Mouse (Mus musculus): Measurements from ENCODE around the gene Ccdc73.

The Ccdc73 gene

DNA sequence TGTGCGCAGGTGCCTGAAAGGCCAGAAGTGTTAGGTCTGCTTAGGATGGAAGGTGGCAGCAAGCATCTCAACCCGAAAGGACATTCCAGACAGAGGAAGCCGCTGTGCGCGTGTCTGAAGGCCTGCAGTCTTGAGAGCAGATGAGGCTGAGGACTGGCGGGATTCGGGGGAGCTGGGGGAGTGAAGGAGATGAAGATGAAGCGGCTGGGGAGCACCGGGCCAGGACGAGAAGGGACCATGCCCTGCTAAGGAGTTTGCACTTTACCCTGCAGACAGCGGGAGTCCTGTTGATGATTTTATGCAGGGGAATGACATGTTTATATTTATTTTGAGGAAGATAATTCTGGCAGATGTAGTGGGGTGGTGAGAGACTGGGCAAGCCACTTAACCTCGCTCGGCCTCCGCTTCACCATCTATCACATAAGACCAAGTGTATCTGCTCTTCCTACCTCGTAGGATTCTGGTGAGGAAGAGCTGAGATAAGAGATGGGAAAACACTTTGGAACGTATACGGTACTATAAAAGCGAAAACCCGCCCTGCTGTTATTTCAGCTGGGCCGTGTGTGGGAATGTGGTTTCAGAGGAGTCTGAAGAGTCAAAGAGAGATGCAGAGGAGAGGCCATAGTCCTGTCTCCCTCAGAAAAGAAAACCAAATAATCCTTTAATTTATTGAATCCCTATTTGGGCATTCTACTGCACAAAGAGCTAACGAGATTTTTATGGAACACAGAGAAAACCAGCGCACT, 159.5 kb downstream of the Ccdc73 start:
- no peak for DNase-seq (ENCODE audit: low spot score in 2 of 2)

DNA sequence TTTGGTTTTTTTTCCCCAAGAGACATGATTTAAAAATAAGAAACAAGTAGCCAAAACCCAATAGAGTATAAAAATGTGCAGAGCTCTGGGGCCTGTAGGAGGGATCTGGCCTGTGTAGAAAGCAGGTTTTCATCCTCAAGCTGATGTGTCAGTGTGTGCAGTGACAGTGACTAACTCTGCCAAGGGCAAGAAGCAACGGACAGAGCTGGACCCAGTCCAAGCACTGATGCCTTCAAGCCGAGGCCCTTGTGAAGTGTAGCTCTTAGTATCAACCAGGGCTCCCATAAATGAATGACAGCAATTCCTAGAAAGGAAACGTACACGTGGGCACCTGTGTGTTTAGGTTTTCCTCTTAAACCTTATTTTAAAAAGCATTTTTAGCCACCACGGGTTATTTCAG, 161.2 kb downstream of the Ccdc73 start:
- DNase-seq (ENCODE audit: low spot score in 2 of 2): no peak

- no peak for DNase-seq (ENCODE audit: low spot score in 2 of 2)
These were observed 162.9 kb downstream of the Ccdc73 start for GRCm38 (mm10) chr2:105030505-105030904.

DNA sequence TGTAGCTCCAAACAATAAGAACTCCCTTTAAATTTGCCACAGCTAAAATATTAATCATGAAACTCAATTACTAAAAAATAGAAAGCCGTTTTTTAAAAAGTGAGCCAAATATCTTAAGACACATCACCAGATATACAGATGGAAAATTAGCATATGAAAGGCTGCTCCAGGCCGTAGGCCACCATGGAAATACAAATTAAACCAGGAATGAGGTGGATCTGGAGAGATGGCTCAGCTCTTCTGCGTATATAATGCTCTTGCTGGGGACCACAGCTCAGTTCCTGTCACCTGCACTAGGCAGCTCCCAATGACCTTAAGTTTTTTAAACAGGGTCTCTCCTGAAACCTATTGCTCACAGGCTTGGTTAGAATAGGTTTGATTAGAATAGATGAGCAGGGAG, 166.5 kb downstream of the Ccdc73 start:
- no peak for DNase-seq (ENCODE audit: low spot score in 2 of 2)

DNA sequence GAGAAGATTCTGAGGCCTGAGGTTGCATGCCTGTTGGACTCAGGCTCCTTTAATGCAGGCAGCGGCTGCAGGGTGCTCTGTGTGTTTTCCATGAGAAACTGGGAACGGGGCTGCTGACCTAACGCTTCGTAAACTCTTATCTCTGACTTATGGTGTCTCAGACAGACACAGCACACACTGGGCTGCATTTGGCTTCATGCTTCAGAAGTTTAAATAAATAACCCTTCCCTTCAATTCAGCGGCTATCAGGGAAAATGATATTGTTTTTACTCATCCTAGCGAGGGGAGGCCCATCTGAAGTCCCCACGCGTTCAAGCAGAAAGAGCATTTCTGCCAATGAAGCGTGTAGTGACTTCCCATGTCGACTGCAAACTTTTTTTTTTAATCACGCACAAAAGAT, 168.4 kb downstream of the Ccdc73 start:
- no peak for DNase-seq (ENCODE audit: low spot score in 2 of 2)

DNA sequence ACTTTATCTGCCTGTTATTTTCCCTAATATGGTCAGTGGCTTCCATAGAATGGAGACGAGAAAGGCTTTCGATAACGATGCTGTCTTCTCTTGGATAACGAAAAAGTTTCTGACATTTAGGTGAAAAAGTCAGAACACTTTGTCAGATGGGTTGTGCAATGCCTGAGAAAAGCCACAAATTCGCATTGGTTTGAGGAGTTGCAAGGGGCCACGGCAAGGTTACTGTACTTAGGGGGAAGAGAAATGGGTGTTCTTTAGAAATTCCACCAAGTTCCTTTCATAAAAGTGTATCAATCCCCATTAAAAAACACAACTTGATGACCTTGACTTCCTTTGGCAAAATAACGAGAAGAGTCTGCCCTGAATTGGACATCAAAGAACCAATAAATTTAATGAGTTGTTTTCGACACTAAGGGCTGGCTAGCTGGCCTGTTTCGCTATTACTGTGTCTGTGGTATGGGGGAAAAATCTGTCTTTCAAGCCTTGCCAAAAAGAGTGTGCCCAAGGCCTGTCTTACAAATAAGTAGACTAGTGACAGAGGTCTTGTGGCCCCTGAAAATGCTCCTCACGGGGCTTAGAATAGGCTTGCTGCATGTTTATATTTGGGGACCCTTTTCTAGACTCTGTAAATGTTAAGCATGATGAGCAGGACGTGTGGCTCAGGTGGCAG, 168.9 kb downstream of the Ccdc73 start:
- no peak for DNase-seq (ENCODE audit: low spot score in 2 of 2)

DNA sequence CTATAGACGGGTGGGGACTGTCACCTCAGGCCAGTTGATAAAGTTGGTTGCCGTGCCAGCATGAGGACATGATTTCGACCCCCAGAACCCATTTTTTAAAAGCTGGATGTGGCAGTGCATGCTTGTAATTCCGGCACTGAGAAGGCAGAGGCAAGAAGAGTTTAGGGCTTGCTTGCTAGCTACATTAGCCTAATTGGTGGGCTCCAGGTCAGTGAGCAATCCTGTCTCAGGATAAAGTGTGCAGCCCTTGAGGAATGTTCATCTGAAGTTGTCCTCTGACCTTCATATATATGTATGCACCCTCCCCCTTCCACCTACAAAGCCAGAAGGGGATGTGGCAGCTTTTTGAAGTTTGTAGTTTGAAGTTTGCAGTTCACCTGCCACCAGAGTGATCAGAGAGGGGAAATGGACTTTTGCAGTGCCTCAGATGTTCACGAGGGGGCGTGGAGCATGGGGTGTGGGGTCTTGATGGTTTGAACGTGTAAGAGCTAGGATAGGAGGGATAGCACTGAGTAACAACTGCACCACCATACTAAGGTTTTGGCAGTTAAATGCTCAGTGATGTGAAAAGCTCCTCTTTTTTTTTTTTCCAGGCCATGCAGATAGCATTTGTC, 170.5 kb downstream of the Ccdc73 start:
- DNase-seq (ENCODE audit: low spot score in 2 of 2): no peak

DNA sequence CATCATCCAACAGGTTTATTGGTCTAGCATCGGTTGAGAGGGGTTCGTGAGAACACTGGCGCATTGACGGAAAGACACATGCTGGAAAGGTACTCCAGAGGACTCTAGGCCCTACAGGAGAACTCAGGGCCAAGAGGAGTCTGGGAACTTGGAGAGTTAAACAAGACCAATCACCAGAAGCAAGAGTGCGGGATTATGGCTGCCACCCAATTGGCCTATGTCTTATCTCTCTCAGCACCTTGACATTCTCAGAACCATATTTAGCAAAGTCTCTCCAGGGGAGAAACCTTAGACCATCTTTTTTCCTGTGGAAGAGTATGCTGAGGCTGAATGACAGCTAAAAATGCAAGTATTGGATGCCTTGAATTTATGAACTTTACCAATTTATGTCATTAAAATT, 171.3 kb downstream of the Ccdc73 start:
- DNase-seq (ENCODE audit: low spot score in 2 of 2): no peak

- DNase-seq (ENCODE audit: low spot score in 2 of 2): no peak
These were observed 173.3 kb downstream of the Ccdc73 start for GRCm38 (mm10) chr2:105040859-105041258.

DNA sequence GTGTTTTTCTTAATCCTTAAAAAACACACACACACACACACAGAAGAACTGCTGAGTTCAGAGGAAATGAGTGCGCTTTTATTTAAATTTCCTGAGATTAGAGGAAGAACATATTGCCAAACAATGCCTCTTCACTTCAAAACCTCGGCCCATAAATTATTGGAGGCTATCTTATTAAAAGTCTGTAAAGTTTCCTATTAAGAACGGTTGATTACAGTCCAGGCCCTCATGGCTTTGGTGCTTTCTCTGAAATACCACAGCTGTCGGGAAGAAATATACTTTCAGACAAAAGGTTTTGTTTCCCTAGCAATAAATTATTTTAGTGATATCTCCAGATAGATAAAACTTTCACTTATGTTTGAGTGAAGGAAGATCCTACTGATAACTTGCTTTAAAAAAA, 175.5 kb downstream of the Ccdc73 start:
- no peak for DNase-seq (ENCODE audit: low spot score in 2 of 2)

- DNase-seq (ENCODE audit: low spot score in 2 of 2): no peak
These were observed 180.7 kb downstream of the Ccdc73 start for GRCm38 (mm10) chr2:105048301-105048700.

GRCm38 (mm10) chr2:105055529-105055928, 187.9 kb downstream of the Ccdc73 start:
- DNase-seq (ENCODE audit: low spot score in 2 of 2): no peak

DNA sequence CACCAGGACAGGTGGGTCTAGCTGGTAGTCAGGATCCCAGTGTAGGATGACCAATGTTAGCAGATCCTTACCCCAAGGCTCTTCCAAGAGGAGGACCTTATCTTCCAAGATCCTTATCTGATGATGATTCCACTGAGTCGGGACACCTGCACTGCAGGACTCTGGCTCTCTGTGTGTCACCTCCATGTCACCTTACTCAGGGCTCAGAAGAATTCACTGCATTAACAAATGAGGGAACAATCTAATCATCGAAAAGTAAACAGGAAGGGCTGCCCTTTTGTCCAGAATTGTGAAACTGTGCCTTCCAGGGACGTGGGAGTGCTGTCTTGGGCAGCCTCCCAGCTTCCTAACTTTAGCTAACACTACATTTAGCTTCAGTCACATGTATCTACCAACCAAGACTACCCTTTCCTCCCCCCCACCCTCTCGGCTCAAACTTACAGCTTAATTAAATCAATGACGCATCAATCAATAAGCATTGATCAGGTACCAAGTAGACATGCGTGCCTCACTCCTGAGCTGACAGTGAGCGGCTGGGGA, 191.0 kb downstream of the Ccdc73 start:
- peak in 1 of 2 experiments; percentile 17 for DNase-seq (ENCODE audit: low spot score in 2 of 2)

DNA sequence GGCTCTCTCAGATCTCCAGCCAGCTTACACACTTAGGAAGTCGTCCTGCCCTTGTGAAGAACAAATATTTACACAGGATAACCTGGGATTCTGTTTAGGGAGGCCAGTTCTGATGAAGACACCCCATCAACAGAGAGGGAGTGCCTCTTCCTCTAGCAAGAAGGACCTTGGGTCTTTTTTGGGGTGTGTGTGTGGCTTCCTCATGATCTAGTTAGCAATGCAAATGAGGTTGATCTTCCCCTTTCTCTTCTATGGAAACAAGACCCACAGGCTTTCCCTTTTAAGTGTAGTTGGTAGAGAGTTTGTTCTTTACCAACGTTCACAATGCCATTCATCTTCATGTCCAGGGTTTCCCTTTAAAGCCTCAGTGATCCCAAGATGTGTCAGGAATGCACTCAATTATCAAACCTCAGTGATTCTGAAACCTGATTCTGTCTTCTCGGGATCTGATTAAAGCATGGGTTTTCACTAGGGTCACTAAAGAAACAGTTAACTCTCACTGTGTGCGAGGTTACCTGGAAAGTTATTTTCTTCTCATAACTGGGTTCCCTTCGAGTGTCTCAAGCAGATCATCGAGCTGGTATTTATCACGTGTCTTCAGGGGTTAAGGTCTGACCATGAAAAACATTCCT, 195.3 kb downstream of the Ccdc73 start:
- no peak for DNase-seq (ENCODE audit: low spot score in 2 of 2)
